Mouse (Mus musculus) forebrain, embryonic 13.5 days (tissue): Measurements from ENCODE around the gene Serpina3f. TPM values are rescaled to one million over a fixed set of nuclear protein-coding genes. Genes with fewer than 3 reads are reported as not detected.

Experiments
- ATAC-seq: fragments of 200-750 bp; cut with Nextera tagmentation; 2 replicates; pipeline ENCODE4 v1.8.0; 2017
- H3K27ac ChIP-seq: fragments of 300-500 bp; sonication (generic); 2 replicates; pipeline ENCODE4 v1.5.1; 2015; ENCODE audit warnings: inconsistent platforms, mild to moderate bottlenecking, moderate library complexity
- H3K27me3 ChIP-seq: fragments of 300-500 bp; sonication (generic); 2 replicates; pipeline ENCODE4 v1.6.1; 2015; ENCODE audit warnings: mild to moderate bottlenecking, inconsistent platforms
- H3K36me3 ChIP-seq: fragments of 300-500 bp; sonication (generic); 2 replicates; pipeline ENCODE4 v1.6.1; 2015; ENCODE audit warnings: mild to moderate bottlenecking, inconsistent platforms; ENCODE audit not compliant: poor library complexity, severe bottlenecking
- H3K4me1 ChIP-seq: fragments of 300-500 bp; sonication (generic); 2 replicates; pipeline ENCODE4 v1.6.1; 2015; ENCODE audit warnings: inconsistent platforms
- H3K4me2 ChIP-seq: fragments of 300-500 bp; sonication (generic); 2 replicates; pipeline ENCODE4 v1.6.1; 2015; ENCODE audit warnings: inconsistent platforms, mild to moderate bottlenecking, moderate library complexity
- H3K4me3 ChIP-seq: fragments of 300-500 bp; sonication (generic); 2 replicates; pipeline ENCODE4 v1.5.1; 2015; ENCODE audit warnings: mild to moderate bottlenecking, inconsistent platforms
- H3K9ac ChIP-seq: fragments of 300-500 bp; sonication (generic); 2 replicates; pipeline ENCODE4 v1.6.1; 2015; ENCODE audit warnings: mild to moderate bottlenecking, inconsistent platforms
- H3K9me3 ChIP-seq: fragments of 300-500 bp; sonication (generic); replicated peaks from 2 replicates; pipeline ENCODE4 v1.6.1; 2016; ENCODE audit warnings: inconsistent platforms
- WGBS: fragments of 180-500 bp; shearing (Covaris S2); methylation state at CpG from one replicate; pipeline ENCODE4 v1.1.7; 2015; 5-methylcytosine and 5-hydroxymethylcytosine counted together
- polyA plus RNA-seq: library from polyadenylated mRNA; unstranded; fragments of >200 nt; fragmentation: Nextera tagmentation; extraction: Ambion mirVana; gene quantifications from 2 replicates; pipeline ENCODE4 v1.2.1, GENCODE M21; 2015

The Serpina3f gene
- polyA plus RNA-seq, 1 experiment from 2014 or later: 0.19 TPM

DNA sequence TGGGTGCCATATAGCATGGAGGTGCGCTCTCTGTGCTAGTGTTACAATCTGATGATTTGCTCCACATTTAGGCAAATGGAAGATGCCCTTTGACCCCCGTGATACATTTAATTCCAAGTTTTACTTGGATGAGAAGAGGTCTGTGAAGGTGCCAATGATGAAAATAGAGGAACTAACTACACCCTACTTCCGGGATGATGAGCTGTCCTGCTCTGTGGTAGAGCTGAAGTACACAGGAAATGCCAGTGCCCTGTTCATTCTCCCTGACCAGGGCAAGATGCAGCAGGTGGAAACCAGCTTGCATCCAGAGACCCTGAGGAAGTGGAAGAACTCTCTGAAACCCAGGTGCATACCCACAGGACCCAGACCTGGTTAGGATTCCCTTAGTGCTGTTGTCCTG, 52.0 kb downstream of the Serpina3f start:
- H3K4me3 ChIP-seq: no peak overlapping the region
- no peak overlapping the region for H3K4me2 ChIP-seq
- no peak overlapping the region for H3K9ac ChIP-seq
- ATAC-seq: no peak
- H3K9me3 ChIP-seq: no peaks in the 10 kb centered on the region
- no peak overlapping the region for H3K27ac ChIP-seq
- H3K36me3 ChIP-seq: no peaks in the 10 kb centered on the region
- H3K27me3 ChIP-seq: no peaks in the 10 kb centered on the region
- WGBS: 85% methylated on average over 3 of the region's 3 CpGs
- no peaks in the 10 kb centered on the region for H3K4me1 ChIP-seq

Other genes with a start within 250 kb of the Serpina3f start
- not detected in 2 replicates for gene Serpina11, start 224.6 kb upstream of the Serpina3f start, polyA plus RNA-seq
- not detected in 2 replicates for gene Serpina9, start 200.8 kb upstream of the Serpina3f start, polyA plus RNA-seq
- gene Serpina12, start 170.1 kb upstream of the Serpina3f start, polyA plus RNA-seq: not detected in 2 replicates
- not detected in 2 replicates for gene Serpina5, start 113.4 kb upstream of the Serpina3f start, polyA plus RNA-seq
- gene Serpina3a, start 101.8 kb upstream of the Serpina3f start, polyA plus RNA-seq: not detected in 2 replicates
- gene Serpina3b, start 86.5 kb upstream of the Serpina3f start, polyA plus RNA-seq: not detected in 2 replicates
- not detected in 2 replicates for gene Serpina3c, start 60.7 kb upstream of the Serpina3f start, polyA plus RNA-seq
- gene Serpina3g, start 21.7 kb downstream of the Serpina3f start, polyA plus RNA-seq: 0.09 and 0.23 TPM in 2 replicates
- not detected in 2 replicates for gene Serpina3i, start 48.6 kb downstream of the Serpina3f start, polyA plus RNA-seq
- gene Serpina3j, start 100.0 kb downstream of the Serpina3f start, polyA plus RNA-seq: not detected in 2 replicates
- gene Serpina3k, start 123.9 kb downstream of the Serpina3f start, polyA plus RNA-seq: not detected in 2 replicates
- not detected in 2 replicates for gene Serpina3m, start 123.9 kb downstream of the Serpina3f start, polyA plus RNA-seq
- not detected in 2 replicates for gene Serpina3n, start 192.2 kb downstream of the Serpina3f start, polyA plus RNA-seq